Mouse (Mus musculus): ENCODE results near the gene Rag1. TPM values are rescaled to one million over a fixed set of nuclear protein-coding genes. Genes with fewer than 3 reads are reported as not detected.

The Rag1 gene
- polyA plus RNA-seq (2012; rRNA removed) = not detected in 2 replicates

DNA sequence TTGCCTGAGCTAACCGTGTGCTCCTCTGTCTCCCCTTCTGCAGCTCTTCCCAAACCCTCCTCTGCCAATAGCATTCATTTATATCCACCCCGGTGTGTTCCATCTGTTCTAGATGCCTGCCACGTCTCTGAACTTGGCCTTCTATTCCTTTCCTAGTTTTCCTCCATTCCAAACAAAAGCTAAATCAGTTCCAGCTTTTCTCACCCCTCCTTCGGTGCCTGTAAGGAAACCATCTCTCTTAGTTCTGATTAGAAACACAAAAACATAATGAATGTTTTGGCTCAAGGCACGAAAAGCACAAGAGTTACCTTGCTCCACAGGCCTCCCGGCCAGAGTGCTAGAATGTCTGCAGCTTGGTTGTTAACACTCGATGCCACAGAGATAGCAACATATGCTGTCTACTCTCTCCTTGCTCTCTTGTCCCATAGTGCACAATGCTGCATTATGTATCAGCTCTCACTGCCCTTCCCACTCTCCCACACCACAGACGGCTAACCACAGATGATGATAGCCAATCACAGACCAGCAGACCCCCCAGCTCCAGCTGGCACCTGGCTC lies at the start of gene Rag1, which contains the start of gene B230118H07Rik:
TSS of gene Rag1 (minus strand) at position 388 of the 558 bp plus-strand sequence.
TSS of gene B230118H07Rik (minus strand) at position 419 of the 558 bp plus-strand sequence.
- Histone ChIP-seq H3K4me3 (ENCODE audit: low read depth, low read length) (no peak within 1 kb of the TSS), H3K4me1 (ENCODE audit: control insufficient read depth, insufficient read depth, insufficient read length, low read length) (no peaks in the 10 kb centered on the region), H3K27ac (ENCODE audit: insufficient read depth, low read depth, low read length) (no peak within 1 kb of the TSS), H3K27me3 (ENCODE audit: control insufficient read depth, insufficient read depth, low read length) (0 out of 2 replicates have a peak, but pooled peaks cover 3% of the 10 kb centered on the region), H3K36me3 (ENCODE audit: control insufficient read depth, insufficient read depth, low read length) (no peaks in the 10 kb centered on the region)
- WGBS = 49% methylated on average over 8 of the region's 8 CpGs
- no peak for TF ChIP-seq CTCF (IDR thresholded peaks at IDR 0.05; ENCODE audit: extremely low read depth, insufficient read length, insufficient replicate concordance, low read depth, low read length)
- TF ChIP-seq POLR2A (IDR thresholded peaks at IDR 0.05; ENCODE audit: low read depth, low read length) = no peak

DNA sequence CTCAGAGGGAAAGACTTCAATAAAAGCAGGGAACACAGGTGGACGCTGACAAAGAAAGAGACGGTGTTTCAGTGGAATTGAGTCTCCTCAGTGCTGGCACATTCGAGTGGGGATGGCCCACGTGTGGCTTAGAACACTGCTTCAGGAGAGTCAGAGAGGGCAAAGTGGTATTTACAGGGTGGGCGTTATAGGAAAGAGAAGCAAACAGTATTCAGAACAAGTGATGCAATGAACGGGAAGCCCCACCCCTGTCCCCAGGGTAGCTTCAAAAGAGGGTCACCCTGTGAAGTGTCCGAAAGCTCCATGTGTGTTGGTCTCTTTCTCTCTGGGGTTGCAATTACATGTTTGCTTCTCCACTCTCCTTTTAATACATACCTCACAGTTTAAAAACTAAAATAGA lies 46.3 kb upstream of the Rag1 start:
- Histone ChIP-seq H3K4me1 (ENCODE audit: control insufficient read depth, insufficient read depth, insufficient read length, low read length) (no peaks in the 10 kb centered on the region), H3K27ac (ENCODE audit: insufficient read depth, low read depth, low read length) (no peak overlapping the region), H3K4me3 (ENCODE audit: low read depth, low read length) (no peak overlapping the region), H3K36me3 (ENCODE audit: control insufficient read depth, insufficient read depth, low read length) (peaks cover 48% of the 10 kb centered on the region), H3K27me3 (ENCODE audit: control insufficient read depth, insufficient read depth, low read length) (no peaks in the 10 kb centered on the region)
- WGBS = 89% methylated on average over 7 of the region's 7 CpGs
- TF ChIP-seq CTCF (IDR thresholded peaks at IDR 0.05; ENCODE audit: extremely low read depth, insufficient read length, insufficient replicate concordance, low read depth, low read length) (no peak), POLR2A (IDR thresholded peaks at IDR 0.05; ENCODE audit: low read depth, low read length) (no peak)

DNA sequence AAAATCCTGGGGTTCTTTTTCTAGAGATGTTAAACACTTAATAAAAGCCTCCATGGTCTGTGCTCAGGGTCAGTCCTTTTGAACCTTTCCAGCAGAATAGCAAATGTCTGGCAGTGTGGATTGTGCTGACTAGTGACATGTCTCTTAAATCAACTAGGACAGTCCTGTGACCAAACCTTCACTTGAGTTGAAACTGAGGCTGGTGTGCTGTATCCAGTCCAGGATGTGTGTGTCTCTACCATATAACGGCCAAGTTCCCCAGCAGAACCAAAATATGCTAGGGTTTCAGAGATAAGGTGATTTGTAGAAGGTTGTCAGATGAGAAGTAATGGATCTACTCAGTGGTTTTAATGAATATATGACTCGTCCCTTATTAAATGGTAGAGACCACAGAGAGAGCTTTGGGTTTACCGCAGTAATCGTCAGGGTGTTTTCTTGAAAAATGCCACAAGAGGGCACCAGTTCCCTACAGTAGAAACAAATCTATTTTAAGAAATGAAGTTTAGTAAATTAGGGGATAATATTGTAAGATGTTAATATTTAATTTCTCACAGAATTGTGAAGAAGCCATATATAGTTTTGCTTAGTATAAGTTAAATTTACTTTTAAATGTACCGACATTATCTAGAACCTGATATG lies 44.4 kb upstream of the Rag1 start:
- Histone ChIP-seq H3K4me1 (ENCODE audit: control insufficient read depth, insufficient read depth, insufficient read length, low read length) (no peaks in the 10 kb centered on the region), H3K36me3 (ENCODE audit: control insufficient read depth, insufficient read depth, low read length) (peaks cover 54% of the 10 kb centered on the region), H3K27me3 (ENCODE audit: control insufficient read depth, insufficient read depth, low read length) (no peaks in the 10 kb centered on the region), H3K4me3 (ENCODE audit: low read depth, low read length) (no peak overlapping the region), H3K27ac (ENCODE audit: insufficient read depth, low read depth, low read length) (no peak overlapping the region)
- 57% methylated on average over 5 of the region's 5 CpGs for WGBS
- TF ChIP-seq POLR2A (IDR thresholded peaks at IDR 0.05; ENCODE audit: low read depth, low read length) (no peak), CTCF (IDR thresholded peaks at IDR 0.05; ENCODE audit: extremely low read depth, insufficient read length, insufficient replicate concordance, low read depth, low read length) (no peak)

DNA sequence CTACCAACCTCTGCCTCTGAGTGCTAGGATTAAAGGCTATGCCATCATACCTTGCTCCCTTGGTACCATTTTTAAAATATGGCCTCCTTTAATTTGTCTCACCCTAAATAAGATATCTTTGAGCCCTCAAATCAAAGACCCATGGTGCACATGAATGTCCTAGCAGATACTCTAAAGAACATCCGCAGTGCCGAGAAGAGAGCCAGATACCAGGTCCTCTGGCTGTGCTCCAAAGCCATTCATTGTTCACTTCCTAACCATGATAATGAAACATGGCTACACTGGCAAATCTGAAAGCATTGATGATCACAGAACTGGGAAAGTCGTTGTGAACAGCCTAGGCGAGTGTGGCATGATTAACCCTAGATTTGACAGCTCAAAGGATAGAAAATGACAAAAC lies 43.7 kb upstream of the Rag1 start:
- TF ChIP-seq CTCF (IDR thresholded peaks at IDR 0.05; ENCODE audit: extremely low read depth, insufficient read length, insufficient replicate concordance, low read depth, low read length) (no peak), POLR2A (IDR thresholded peaks at IDR 0.05; ENCODE audit: low read depth, low read length) (no peak)
- H3K27ac ChIP-seq (ENCODE audit: insufficient read depth, low read depth, low read length) = no peak overlapping the region
- H3K36me3 ChIP-seq (ENCODE audit: control insufficient read depth, insufficient read depth, low read length) = peaks cover 55% of the 10 kb centered on the region
- H3K27me3 ChIP-seq (ENCODE audit: control insufficient read depth, insufficient read depth, low read length) = no peaks in the 10 kb centered on the region
- H3K4me3 ChIP-seq (ENCODE audit: low read depth, low read length) = no peak overlapping the region
- no peaks in the 10 kb centered on the region for H3K4me1 ChIP-seq (ENCODE audit: control insufficient read depth, insufficient read depth, insufficient read length, low read length)
- 54% methylated on average over 4 of the region's 4 CpGs for WGBS

DNA sequence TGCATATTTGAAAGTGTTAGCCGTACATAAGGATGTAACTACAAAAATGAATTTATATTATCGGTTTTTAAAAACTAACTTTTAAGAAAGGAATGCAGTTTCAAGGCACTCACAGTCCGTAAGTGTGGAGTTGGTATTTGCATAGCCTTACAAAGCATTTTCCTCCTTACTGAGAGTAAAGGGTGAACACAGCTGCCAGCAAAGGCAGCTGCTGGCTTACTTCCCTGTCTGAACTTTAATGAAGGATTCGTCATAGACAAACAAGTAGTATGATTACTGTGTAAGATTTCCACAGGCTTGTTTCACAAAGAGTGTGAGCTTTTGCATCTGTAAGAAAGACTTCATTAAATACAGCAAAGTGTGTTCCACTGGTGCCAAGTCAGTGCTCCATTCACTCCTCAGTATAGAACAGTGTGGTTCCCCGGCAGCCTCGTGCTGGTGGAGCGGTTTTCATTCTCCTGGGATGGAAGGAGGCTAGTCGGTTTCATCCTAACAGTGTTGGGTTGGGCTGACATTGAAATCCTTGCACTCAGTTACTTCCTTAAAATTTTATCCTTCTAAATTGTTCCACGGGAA lies 41.0 kb upstream of the Rag1 start:
- no peak for TF ChIP-seq CTCF (IDR thresholded peaks at IDR 0.05; ENCODE audit: extremely low read depth, insufficient read length, insufficient replicate concordance, low read depth, low read length)
- TF ChIP-seq POLR2A (IDR thresholded peaks at IDR 0.05; ENCODE audit: low read depth, low read length) = no peak
- no peaks in the 10 kb centered on the region for H3K27me3 ChIP-seq (ENCODE audit: control insufficient read depth, insufficient read depth, low read length)
- no peak overlapping the region for H3K4me3 ChIP-seq (ENCODE audit: low read depth, low read length)
- 87% methylated on average over 9 of the region's 9 CpGs for WGBS
- H3K4me1 ChIP-seq (ENCODE audit: control insufficient read depth, insufficient read depth, insufficient read length, low read length) = no peaks in the 10 kb centered on the region
- H3K27ac ChIP-seq (ENCODE audit: insufficient read depth, low read depth, low read length) = no peak overlapping the region
- H3K36me3 ChIP-seq (ENCODE audit: control insufficient read depth, insufficient read depth, low read length) = peaks cover 42% of the 10 kb centered on the region

DNA sequence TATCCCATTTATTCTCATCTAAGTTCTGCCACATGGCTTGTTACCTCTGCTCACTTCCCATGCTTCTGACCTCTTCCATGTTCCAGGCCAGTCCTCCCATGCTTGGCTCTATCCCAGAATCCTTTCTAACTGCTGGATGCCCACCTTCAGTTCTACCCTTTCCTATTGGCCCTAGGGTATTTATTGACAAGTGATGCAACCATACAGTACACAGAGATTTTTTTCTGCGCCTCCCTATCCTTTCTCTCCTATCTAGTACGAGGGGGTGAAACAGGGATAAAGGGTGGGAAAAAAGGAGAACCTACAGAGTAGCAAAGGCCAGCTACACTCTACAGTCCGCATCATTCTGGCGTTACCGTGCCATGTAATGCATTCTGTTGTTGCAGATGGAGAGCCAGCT lies 38.7 kb upstream of the Rag1 start:
- H3K36me3 ChIP-seq (ENCODE audit: control insufficient read depth, insufficient read depth, low read length) = peaks cover 43% of the 10 kb centered on the region
- H3K27ac ChIP-seq (ENCODE audit: insufficient read depth, low read depth, low read length) = no peak overlapping the region
- TF ChIP-seq POLR2A (IDR thresholded peaks at IDR 0.05; ENCODE audit: low read depth, low read length) (no peak), CTCF (IDR thresholded peaks at IDR 0.05; ENCODE audit: extremely low read depth, insufficient read length, insufficient replicate concordance, low read depth, low read length) (no peak)
- 96% methylated on average over 5 of the region's 5 CpGs for WGBS
- no peak overlapping the region for H3K4me3 ChIP-seq (ENCODE audit: low read depth, low read length)
- H3K27me3 ChIP-seq (ENCODE audit: control insufficient read depth, insufficient read depth, low read length) = no peaks in the 10 kb centered on the region
- H3K4me1 ChIP-seq (ENCODE audit: control insufficient read depth, insufficient read depth, insufficient read length, low read length) = no peaks in the 10 kb centered on the region

DNA sequence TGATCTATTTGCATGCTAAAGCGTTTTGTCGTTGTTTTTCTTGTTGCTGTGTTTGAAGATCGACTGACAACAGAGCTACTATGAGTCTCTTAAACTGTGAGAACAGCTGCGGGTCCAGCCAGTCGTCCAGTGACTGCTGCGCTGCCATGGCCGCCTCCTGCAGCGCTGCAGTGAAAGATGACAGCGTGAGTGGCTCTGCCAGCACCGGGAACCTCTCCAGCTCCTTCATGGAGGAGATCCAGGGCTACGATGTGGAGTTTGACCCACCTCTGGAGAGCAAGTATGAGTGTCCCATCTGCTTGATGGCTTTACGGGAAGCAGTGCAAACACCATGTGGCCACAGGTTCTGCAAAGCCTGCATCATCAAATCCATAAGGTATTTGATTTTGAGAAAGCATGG lies 35.1 kb upstream of the Rag1 start:
- Histone ChIP-seq H3K27ac (ENCODE audit: insufficient read depth, low read depth, low read length) (no peak overlapping the region), H3K27me3 (ENCODE audit: control insufficient read depth, insufficient read depth, low read length) (no peaks in the 10 kb centered on the region), H3K4me3 (ENCODE audit: low read depth, low read length) (no peak overlapping the region), H3K36me3 (ENCODE audit: control insufficient read depth, insufficient read depth, low read length) (peaks cover 24% of the 10 kb centered on the region), H3K4me1 (ENCODE audit: control insufficient read depth, insufficient read depth, insufficient read length, low read length) (no peaks in the 10 kb centered on the region)
- whole genome bisulfite sequencing = 69% methylated on average over 12 of the region's 12 CpGs
- TF ChIP-seq POLR2A (IDR thresholded peaks at IDR 0.05; ENCODE audit: low read depth, low read length) = no peak
- no peak for TF ChIP-seq CTCF (IDR thresholded peaks at IDR 0.05; ENCODE audit: extremely low read depth, insufficient read length, insufficient replicate concordance, low read depth, low read length)

Measured in small intestine, adult 2 months (tissue).